Mouse (Mus musculus) small intestine, adult 2 months (tissue): ENCODE measurements at regions not wholly inside any gene's neighbourhood (a gene's known extent, or its start where the extent isn't known, plus 50 kb on each side); places are given as distances from the start of the nearest gene placed in this dataset.

ENCODE experiments used
- CTCF ChIP-seq: fragments of 200-500 bp; IDR thresholded peaks from 2 replicates; pipeline ENCODE4 v1.5.1; 2012; ENCODE audit warnings: low read depth, mild to moderate bottlenecking, control low read depth, inconsistent platforms, low read length, moderate library complexity, mixed read lengths; ENCODE audit not compliant: insufficient replicate concordance, insufficient read length; ENCODE audit errors: extremely low read depth
- POLR2A ChIP-seq: fragments of 200-500 bp; IDR thresholded peaks from 2 replicates; pipeline ENCODE4 v1.6.1; 2012; ENCODE audit warnings: low read depth, mild to moderate bottlenecking, control low read depth, inconsistent platforms, low read length, moderate library complexity

- no peak for TF ChIP-seq POLR2A
- TF ChIP-seq CTCF, result no peak
These were observed 243.0 kb upstream of the Mocs1 start for GRCm38 (mm10) chr17:49185052-49185612.
